Mouse (Mus musculus): Measurements from ENCODE around the gene Rnf167. TPM values are rescaled to one million over a fixed set of nuclear protein-coding genes. Genes with fewer than 3 reads are reported as not detected.

Rnf167 gene
- polyA plus RNA-seq, 1 experiment from 2014 or later: 66.3 TPM

DNA sequence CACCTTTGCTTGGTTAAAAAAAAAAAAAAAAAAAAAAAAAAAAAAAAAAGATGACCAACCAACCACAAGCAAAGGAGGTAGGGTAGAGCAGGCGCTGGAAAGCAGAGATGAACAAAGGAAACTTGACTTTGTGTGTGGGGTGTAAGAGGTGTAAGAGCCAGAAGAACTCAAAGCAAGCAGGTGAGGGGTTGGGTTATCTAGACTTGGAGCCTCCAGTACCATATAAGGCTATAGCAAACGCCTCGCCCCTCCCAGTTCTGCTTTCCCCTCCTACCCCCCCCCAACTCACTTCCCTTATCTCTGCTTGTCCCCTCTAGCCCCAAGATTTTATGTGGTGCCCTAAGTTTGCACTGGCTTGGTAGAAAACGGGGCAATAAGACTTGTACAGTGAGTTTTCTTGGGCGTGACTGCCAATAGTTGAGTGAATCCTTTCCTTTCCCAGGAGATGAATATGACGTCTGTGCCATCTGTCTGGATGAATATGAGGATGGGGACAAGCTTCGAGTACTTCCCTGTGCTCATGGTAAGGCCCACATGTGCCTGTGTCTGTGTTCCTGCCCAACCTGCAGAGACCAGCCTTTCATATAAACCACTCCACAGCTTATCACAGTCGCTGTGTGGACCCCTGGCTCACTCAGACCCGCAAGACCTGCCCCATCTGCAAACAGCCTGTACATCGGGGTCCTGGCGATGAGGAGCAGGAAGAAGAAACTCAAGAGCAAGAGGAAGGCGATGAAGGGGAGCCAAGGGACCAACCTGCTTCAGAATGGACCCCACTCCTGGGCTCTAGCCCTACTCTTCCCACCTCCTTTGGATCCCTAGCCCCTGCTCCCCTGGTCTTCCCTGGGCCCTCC is 3.5 kb downstream of the Rnf167 start:
- Histone ChIP-seq H3K27me3 (replicated peaks) (no peaks in the 10 kb centered on the region), H3K36me3 (peaks cover 50% of the 10 kb centered on the region), H3K9ac (peak overlapping the region; percentile 70), H3K4me3 (peak overlapping the region; percentile 100), H3K4me1 (peaks cover 66% of the 10 kb centered on the region), H3K9me3 (no peaks in the 10 kb centered on the region), H3K27ac (replicated peaks) (peak overlapping the region; percentile 42), H3K4me2 (peak overlapping the region; percentile 94)
- no peak for ATAC-seq (ENCODE audit: extremely low read depth, insufficient number of reproducible peaks, low FRiP score, low TSS enrichment)
- 67% methylated on average over 12 of the region's 12 CpGs for WGBS

DNA sequence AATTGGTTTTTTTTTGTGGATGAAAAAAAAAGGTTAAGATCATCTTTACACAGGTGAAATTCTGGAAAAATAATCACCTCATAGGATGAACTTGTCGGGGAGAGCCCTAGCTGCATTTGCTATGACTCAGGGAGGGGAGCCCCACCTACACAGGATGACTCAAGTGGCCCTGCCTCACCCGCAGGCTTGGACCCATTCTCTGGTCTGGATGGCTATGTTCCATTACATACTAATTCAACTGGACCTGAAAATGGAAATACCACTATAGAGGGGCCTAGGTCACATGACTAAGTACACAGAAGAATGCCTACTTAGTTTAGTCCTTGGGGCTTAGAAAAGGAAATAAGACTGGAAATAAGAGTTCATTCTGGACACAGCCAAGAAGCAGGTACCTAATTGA is 4.4 kb downstream of the Rnf167 start:
- Histone ChIP-seq H3K4me1 (peaks cover 66% of the 10 kb centered on the region), H3K9ac (peak overlapping the region; percentile 70; the same call in 1 of the 2 replicates), H3K4me3 (peak overlapping the region; percentile 100), H3K27me3 (replicated peaks) (no peaks in the 10 kb centered on the region), H3K36me3 (peaks cover 47% of the 10 kb centered on the region), H3K27ac (replicated peaks) (peak overlapping the region; percentile 42), H3K4me2 (peak overlapping the region; percentile 94), H3K9me3 (no peaks in the 10 kb centered on the region)
- ATAC-seq (ENCODE audit: extremely low read depth, insufficient number of reproducible peaks, low FRiP score, low TSS enrichment): no peak
- WGBS: 61% methylated on average over 2 of the region's 2 CpGs

DNA sequence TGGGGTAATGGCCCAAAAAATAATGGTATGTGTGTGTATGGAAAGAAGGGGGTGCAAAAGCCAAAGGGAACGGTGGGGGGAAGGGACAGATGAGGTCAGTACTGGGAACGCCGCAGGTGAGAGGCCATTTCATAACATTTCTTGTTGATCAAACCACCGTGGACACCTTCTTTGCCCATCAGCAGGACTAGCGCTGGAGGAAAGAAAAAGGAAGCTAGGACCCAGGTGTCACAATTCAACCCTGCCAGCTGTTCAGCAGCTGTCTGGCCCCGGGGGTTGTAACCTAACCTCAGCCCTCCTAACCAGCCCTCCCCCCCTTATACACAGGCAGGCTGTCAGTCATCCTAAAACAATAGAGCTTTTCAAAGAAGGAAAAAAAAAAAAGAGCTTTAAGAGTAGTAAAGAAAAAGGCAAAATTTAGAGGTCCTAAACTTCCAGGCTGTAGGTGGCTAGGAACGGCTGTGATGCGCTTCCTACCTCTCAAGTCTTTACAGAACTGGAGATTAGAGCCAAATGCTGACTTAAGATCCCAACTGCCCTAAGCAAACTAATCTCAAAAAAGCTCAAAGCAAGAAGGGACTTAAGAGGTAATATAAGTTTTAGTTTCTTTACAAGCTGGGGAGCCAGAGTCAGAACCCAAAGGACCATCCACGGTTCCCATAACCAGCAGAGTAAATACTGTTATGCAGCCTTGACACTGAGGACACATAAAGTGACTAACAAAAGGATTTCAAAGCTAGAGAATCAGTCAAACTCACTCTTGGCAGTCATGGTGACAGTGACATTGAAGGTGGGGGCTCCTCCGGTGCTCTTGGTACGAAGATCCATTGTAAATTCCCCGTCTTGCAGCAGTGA is 5.2 kb downstream of the Rnf167 start:
- no peaks in the 10 kb centered on the region for H3K9me3 ChIP-seq
- H3K9ac ChIP-seq: peak overlapping the region; percentile 100
- no peaks in the 10 kb centered on the region for H3K27me3 ChIP-seq (replicated peaks)
- H3K36me3 ChIP-seq: peaks cover 47% of the 10 kb centered on the region
- no peak for ATAC-seq (ENCODE audit: extremely low read depth, insufficient number of reproducible peaks, low FRiP score, low TSS enrichment)
- H3K4me2 ChIP-seq: peak overlapping the region; percentile 94
- H3K4me1 ChIP-seq: peaks cover 75% of the 10 kb centered on the region
- peak overlapping the region; percentile 100 for H3K4me3 ChIP-seq
- WGBS: 59% methylated on average over 12 of the region's 12 CpGs
- peak overlapping the region; percentile 99 for H3K27ac ChIP-seq (replicated peaks)

DNA sequence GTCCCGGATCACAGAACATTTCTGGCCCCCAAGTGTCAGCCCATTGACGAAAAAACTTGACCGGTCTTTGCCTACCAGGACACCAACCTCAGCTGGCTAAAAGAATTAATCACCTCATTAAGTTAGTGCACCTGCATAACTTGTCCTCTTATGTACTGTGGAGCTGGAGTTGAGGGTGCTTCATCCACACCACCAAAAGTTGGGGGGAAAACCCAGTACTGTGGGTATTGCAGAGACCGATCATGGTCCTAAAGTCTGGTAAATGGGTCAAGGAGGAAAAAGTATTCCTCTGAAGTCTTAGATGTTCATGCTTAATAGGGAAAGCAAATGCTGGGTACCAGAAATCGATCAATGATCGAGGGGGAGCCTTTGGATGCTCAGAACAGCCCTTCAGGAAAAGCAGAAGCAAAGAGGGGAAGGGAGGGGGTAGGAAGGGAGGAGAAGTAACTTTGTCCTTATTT is 5.9 kb downstream of the Rnf167 start:
- peak overlapping the region; percentile 100 for H3K4me3 ChIP-seq
- peak overlapping the region; percentile 94 for H3K4me2 ChIP-seq
- H3K9me3 ChIP-seq: no peaks in the 10 kb centered on the region
- H3K27me3 ChIP-seq (replicated peaks): no peaks in the 10 kb centered on the region
- H3K4me1 ChIP-seq: peaks cover 80% of the 10 kb centered on the region
- 38% methylated on average over 6 of the region's 6 CpGs for WGBS
- H3K27ac ChIP-seq (replicated peaks): peak overlapping the region; percentile 99
- peaks cover 47% of the 10 kb centered on the region for H3K36me3 ChIP-seq
- ATAC-seq (ENCODE audit: extremely low read depth, insufficient number of reproducible peaks, low FRiP score, low TSS enrichment): no peak
- H3K9ac ChIP-seq: peak overlapping the region; percentile 100

DNA sequence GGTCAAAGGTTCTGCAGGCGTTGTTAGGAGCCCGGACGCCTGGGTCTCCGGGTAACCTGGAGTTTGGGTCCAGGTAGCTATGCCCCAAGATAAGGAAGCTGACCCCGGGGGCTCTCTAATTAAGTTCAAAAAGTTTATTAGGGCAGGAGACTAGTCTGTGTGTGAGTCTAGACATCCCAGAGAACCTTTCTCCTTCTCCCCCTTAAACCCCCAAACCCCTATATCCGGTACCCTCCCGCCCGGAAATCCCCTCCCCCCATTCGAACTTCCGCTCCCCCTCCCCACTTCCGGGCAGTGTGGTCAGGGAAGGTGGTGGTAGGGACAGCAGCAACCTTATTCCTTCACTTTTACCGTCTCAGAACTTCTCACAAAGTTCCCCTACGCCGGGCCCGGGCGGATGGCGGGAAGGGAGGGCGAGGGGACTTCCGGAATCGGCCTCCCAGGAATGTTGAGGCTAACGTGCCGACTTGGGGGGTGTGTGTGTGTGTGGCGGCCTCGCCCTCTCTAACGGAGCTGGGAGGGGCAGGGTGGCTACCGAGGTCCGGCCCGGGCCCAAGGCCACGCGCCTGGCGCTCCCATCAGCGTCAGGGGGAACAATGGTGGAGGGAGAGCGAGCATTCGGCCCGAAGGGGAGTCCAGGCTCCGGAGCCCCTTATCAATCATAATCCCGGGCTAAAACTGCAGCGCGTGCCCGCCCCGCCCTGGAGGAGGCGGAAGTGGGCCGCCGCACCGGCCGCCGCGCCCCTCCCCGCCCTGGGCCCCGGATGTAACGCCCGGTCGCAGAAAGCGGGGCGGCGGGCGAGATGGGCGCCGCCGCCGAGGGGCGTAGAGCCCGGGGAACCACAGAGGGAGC is 6.5 kb downstream of the Rnf167 start:
- peak overlapping the region; percentile 99 for H3K27ac ChIP-seq (replicated peaks)
- peak overlapping the region; percentile 100 for H3K4me3 ChIP-seq
- H3K4me1 ChIP-seq: peaks cover 80% of the 10 kb centered on the region
- H3K4me2 ChIP-seq: peak overlapping the region; percentile 94
- peak; percentile 26 for ATAC-seq (ENCODE audit: extremely low read depth, insufficient number of reproducible peaks, low FRiP score, low TSS enrichment)
- peak overlapping the region; percentile 100 for H3K9ac ChIP-seq
- H3K9me3 ChIP-seq: no peaks in the 10 kb centered on the region
- H3K36me3 ChIP-seq: peaks cover 47% of the 10 kb centered on the region
- under 1% methylated on average over 63 of the region's 63 CpGs for whole genome bisulfite sequencing
- H3K27me3 ChIP-seq (replicated peaks): no peaks in the 10 kb centered on the region

DNA sequence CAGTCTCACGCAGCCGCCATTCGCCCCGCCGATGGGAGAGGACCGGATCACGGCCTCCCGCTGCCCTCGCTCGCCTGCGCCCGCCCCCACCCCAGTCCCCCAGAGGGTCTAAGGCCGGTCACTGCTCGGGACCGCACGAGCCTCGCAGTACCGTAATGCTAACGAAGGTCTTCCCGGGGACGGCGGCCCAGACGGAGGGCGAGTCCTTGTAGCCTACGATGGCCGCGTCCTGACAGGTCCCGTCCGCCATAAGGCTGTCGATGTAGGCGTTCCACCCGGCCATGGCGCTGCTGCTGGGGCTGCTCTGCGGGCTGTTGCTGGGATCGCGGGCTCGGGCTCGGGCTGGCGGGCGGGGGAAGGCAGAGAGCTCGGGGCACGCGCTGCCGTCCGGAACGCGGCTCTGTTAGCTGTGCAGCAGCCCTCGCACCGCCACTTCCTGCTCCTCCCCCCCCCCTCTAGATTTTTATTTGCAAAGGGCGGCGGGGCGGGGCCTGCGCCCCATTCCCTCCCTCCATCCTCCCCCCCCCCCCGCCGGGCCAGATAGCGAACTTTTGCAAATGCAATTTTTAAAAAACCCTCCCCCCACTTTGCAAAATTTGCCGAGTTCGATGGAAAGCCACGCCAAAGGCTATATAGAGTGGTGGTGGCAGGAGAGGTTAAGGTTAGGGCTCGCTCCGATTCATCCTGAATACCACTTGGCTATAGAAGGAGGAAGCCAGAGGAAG is 7.3 kb downstream of the Rnf167 start, which contains the start of gene Pfn1:
TSS of gene Pfn1 (minus strand) at position 447 of the 725 bp plus-strand sequence.
- Histone ChIP-seq H3K4me1 (peaks cover 80% of the 10 kb centered on the region), H3K27ac (replicated peaks) (peak within 1 kb of the TSS; percentile 99), H3K9ac (peak within 1 kb of the TSS; percentile 100), H3K27me3 (replicated peaks) (no peaks in the 10 kb centered on the region), H3K4me2 (peak within 1 kb of the TSS; percentile 94), H3K4me3 (peak within 1 kb of the TSS; percentile 100), H3K36me3 (peaks cover 42% of the 10 kb centered on the region), H3K9me3 (no peaks in the 10 kb centered on the region)
- WGBS: under 1% methylated on average over 60 of the region's 61 CpGs
- ATAC-seq (ENCODE audit: extremely low read depth, insufficient number of reproducible peaks, low FRiP score, low TSS enrichment): peak; percentile 22

DNA sequence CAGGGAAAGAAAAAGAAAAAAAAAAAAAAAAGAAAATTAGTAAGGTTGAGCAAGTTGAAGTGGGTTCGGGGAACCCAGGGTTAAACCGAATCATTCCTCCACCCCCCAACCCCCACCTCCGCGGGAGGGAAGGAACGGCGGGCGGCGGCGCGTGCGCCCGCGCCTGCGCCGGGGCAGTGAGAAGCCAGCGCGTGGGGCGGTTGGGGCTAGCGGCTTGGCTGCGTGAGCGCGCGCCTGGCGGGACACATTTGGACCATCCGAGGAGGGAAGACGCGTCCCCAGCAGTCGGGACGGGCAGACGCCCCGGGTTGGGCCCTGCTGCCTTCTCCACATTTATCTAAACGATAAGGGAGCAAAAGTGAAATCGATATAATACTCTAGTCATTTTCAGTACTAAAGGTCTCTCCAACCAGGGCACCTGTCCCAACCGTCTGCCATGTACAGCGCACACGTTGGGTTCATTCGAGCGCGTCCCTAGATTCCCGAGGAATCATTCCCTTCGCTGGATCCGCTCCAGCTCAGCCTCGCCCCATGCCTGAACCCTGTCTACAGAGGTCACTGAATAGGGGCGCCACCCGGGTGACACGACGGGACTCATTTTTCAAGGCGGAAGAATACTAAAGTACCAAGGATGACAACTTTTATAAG is 8.0 kb downstream of the Rnf167 start:
- Histone ChIP-seq H3K27ac (replicated peaks) (peak overlapping the region; percentile 99), H3K9me3 (no peaks in the 10 kb centered on the region), H3K4me1 (peaks cover 77% of the 10 kb centered on the region), H3K27me3 (replicated peaks) (no peaks in the 10 kb centered on the region), H3K4me2 (peak overlapping the region; percentile 94), H3K36me3 (peaks cover 42% of the 10 kb centered on the region), H3K4me3 (peak overlapping the region; percentile 100), H3K9ac (peak overlapping the region; percentile 100)
- ATAC-seq (ENCODE audit: extremely low read depth, insufficient number of reproducible peaks, low FRiP score, low TSS enrichment): 0 out of 2 replicates have a peak, but pooled peaks have one; percentile 17
- under 1% methylated on average over 42 of the region's 48 CpGs for WGBS

DNA sequence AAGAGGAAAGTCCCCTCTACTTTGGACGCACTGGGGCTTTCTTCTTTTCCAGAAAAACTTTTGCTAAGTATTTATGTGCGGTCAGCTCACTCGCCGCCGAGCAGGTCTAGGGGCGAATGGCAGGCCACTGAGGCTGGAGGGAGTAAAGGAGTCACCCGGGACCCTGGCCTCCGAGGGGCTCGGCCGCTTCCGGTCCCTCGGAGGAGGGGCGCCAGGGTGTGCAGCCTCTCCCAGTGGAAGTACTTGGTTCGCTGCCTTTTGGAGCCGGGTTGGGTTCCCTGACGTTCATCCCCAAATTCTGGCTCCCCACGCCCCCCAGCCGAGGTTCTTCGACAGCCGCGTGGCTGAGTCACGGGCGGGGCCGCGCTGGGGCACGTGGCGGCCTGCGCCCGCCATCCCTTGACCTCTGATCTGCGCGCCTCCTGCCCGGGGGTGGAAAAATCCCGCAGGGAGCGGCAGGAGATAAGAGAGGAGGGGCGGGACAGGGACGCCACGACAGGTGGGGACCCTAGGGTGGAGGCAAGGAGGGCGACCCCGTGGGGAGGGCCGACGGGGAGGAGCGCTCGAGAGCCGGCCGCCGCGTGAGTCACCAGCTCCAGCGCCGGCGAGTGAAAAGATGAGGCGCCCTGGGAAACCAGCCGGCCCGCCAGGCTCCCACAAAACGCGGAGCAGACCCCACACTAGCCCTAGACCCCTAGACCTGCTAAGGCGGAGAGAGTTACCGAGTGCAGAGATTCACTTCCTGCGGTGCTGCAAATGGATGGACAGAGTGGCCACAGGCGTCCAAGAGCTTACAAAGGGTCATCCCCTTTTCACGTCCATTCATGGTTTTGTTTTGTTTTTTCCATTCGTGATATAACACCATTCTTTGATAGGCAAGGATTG is 8.8 kb downstream of the Rnf167 start:
- Histone ChIP-seq H3K36me3 (peaks cover 41% of the 10 kb centered on the region), H3K4me1 (peaks cover 70% of the 10 kb centered on the region), H3K9ac (peak overlapping the region; percentile 100), H3K27me3 (replicated peaks) (no peaks in the 10 kb centered on the region), H3K27ac (replicated peaks) (peak overlapping the region; percentile 99), H3K4me3 (peak overlapping the region; percentile 100), H3K9me3 (no peaks in the 10 kb centered on the region), H3K4me2 (peak overlapping the region; percentile 94)
- ATAC-seq (ENCODE audit: extremely low read depth, insufficient number of reproducible peaks, low FRiP score, low TSS enrichment): no peak
- WGBS: under 1% methylated on average over 61 of the region's 61 CpGs

DNA sequence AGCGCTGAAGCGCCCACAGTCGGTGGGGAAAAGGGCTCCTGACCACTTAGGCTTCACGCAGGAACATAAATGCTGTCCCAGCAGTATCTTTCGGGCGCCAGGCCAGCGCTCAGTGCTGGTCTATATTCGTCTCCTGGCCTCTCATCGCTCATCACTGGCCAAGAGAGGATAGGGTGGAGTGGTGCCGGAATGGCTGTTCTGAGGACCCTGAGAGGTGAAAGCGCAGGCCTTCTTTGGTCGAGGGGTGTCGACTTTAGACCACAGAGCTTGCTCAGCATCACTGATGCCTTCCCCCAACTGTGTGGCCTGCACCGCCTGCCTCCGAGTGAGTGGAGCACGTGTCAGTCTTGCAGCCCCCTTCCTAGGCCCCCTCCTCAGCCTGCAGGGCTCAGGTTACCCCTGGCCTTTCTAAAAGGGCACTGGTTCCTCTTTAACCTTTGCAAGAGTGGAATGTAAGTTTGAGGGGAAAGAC is 9.5 kb downstream of the Rnf167 start:
- no peaks in the 10 kb centered on the region for H3K27me3 ChIP-seq (replicated peaks)
- 4% methylated on average over 16 of the region's 16 CpGs for WGBS
- H3K4me1 ChIP-seq: peaks cover 68% of the 10 kb centered on the region
- peak overlapping the region; percentile 100 for H3K4me3 ChIP-seq
- H3K27ac ChIP-seq (replicated peaks): peak overlapping the region; percentile 99
- H3K9ac ChIP-seq: peak overlapping the region; percentile 100
- peaks cover 41% of the 10 kb centered on the region for H3K36me3 ChIP-seq
- H3K9me3 ChIP-seq: no peaks in the 10 kb centered on the region
- ATAC-seq (ENCODE audit: extremely low read depth, insufficient number of reproducible peaks, low FRiP score, low TSS enrichment): no peak; the same call in 1 of the 2 replicates
- H3K4me2 ChIP-seq: peak overlapping the region; percentile 94

Data from heart, embryonic 13.5 days (tissue).